Mouse (Mus musculus) heart, embryonic 11.5 days (tissue): ENCODE results near the gene Klhl29. TPM values are rescaled to one million over a fixed set of nuclear protein-coding genes. Genes with fewer than 3 reads are reported as not detected.

ENCODE experiments used
- ATAC-seq: fragments of 200-750 bp; cut with Nextera tagmentation; replicated peaks from 2 replicates; pipeline ENCODE4 v1.8.0; 2017; ENCODE audit warnings: moderate library complexity; ENCODE audit not compliant: insufficient number of reproducible peaks, low FRiP score, low TSS enrichment
- H3K27ac ChIP-seq: fragments of 300-500 bp; sonication (generic); 2 replicates; pipeline ENCODE4 v1.5.1; 2014; ENCODE audit warnings: mild to moderate bottlenecking, low read depth, low read length
- H3K27me3 ChIP-seq: fragments of 300-500 bp; sonication (generic); 2 replicates; pipeline ENCODE4 v1.6.1; 2014; ENCODE audit warnings: mild to moderate bottlenecking, low read length, mixed read lengths; ENCODE audit not compliant: control insufficient read depth, insufficient read depth
- H3K36me3 ChIP-seq: fragments of 300-500 bp; sonication (generic); 2 replicates; pipeline ENCODE4 v1.6.1; 2014; ENCODE audit warnings: mild to moderate bottlenecking, low read length, moderate library complexity, mixed read lengths; ENCODE audit not compliant: control insufficient read depth, insufficient read depth
- H3K4me1 ChIP-seq: fragments of 300-500 bp; sonication (generic); 2 replicates; pipeline ENCODE4 v1.6.1; 2014; ENCODE audit warnings: low read length; ENCODE audit not compliant: control insufficient read depth, insufficient read depth
- H3K4me2 ChIP-seq: fragments of 300-500 bp; sonication (generic); 2 replicates; pipeline ENCODE4 v1.6.1; 2014; ENCODE audit warnings: mild to moderate bottlenecking, moderate library complexity
- H3K4me3 ChIP-seq: fragments of 300-500 bp; sonication (generic); 2 replicates; pipeline ENCODE4 v1.5.1; 2014; ENCODE audit warnings: low read depth, low read length
- H3K9ac ChIP-seq: fragments of 300-500 bp; sonication (generic); 2 replicates; pipeline ENCODE4 v1.6.1; 2014; ENCODE audit warnings: mild to moderate bottlenecking, low read depth, low read length, moderate library complexity
- H3K9me3 ChIP-seq: fragments of 300-500 bp; sonication (generic); replicated peaks from 2 replicates; pipeline ENCODE4 v1.6.1; 2016; ENCODE audit warnings: low read length; ENCODE audit not compliant: control insufficient read depth
- WGBS: fragments of 180-500 bp; shearing (Covaris S2); extraction: QIAGEN DNeasy Blood & Tissue Kit; methylation state at CpG from one replicate; pipeline ENCODE4 v1.1.7; 2014; ENCODE audit not compliant: insufficient replicate concordance; 5-methylcytosine and 5-hydroxymethylcytosine counted together
- polyA plus RNA-seq: library from polyadenylated mRNA; unstranded; fragments of >200 nt; fragmentation: Nextera tagmentation; extraction: Ambion mirVana; gene quantifications from 2 replicates; pipeline ENCODE4 v1.2.1, GENCODE M21; 2014

The Klhl29 gene
- polyA plus RNA-seq, 1 experiment from 2014 or later, result 0.67 TPM

- Histone ChIP-seq H3K9me3 (no peaks in the 10 kb centered on the region), H3K36me3 (no peaks in the 10 kb centered on the region), H3K4me3 (no peak overlapping the region), H3K27ac (no peak overlapping the region), H3K4me1 (peaks cover 24% of the 10 kb centered on the region), H3K27me3 (no peaks in the 10 kb centered on the region), H3K4me2 (no peak overlapping the region), H3K9ac (no peak overlapping the region)
- ATAC-seq, result no peak
- WGBS, result 52% methylated on average over 7 of the region's 7 CpGs
Observed at GRCm38 (mm10) chr12:5250042-5250441, 125.4 kb downstream of the Klhl29 start.

GRCm38 (mm10) chr12:5249068-5249467 lies 126.4 kb downstream of the Klhl29 start:
- H3K9me3 ChIP-seq, result no peaks in the 10 kb centered on the region
- WGBS, result 85% methylated on average over 13 of the region's 13 CpGs

GRCm38 (mm10) chr12:5247505-5247904 lies 128.0 kb downstream of the Klhl29 start:
- no peaks in the 10 kb centered on the region for H3K27me3 ChIP-seq
- H3K36me3 ChIP-seq, result no peaks in the 10 kb centered on the region
- ATAC-seq, result 0 out of 2 replicates have a peak, but pooled peaks have one; percentile 31
- H3K4me1 ChIP-seq, result peaks cover 27% of the 10 kb centered on the region
- no peak overlapping the region for H3K4me3 ChIP-seq
- 7% methylated on average over 6 of the region's 6 CpGs for WGBS
- no peaks in the 10 kb centered on the region for H3K9me3 ChIP-seq
- H3K4me2 ChIP-seq, result peak overlapping the region; percentile 11; the same call in 1 of the 2 replicates
- no peak overlapping the region for H3K27ac ChIP-seq
- no peak overlapping the region for H3K9ac ChIP-seq

More at GRCm38 (mm10) chr12:5249068-5249467, 126.4 kb downstream of the Klhl29 start:
- Histone ChIP-seq H3K27me3 (no peaks in the 10 kb centered on the region), H3K27ac (no peak overlapping the region), H3K36me3 (no peaks in the 10 kb centered on the region), H3K9ac (no peak overlapping the region), H3K4me2 (no peak overlapping the region), H3K4me1 (peaks cover 27% of the 10 kb centered on the region), H3K4me3 (no peak overlapping the region)
- ATAC-seq, result no peak

GRCm38 (mm10) chr12:5246721-5247341 lies 128.7 kb downstream of the Klhl29 start:
- no peak overlapping the region for H3K4me2 ChIP-seq
- no peak overlapping the region for H3K4me3 ChIP-seq
- H3K9me3 ChIP-seq, result no peaks in the 10 kb centered on the region
- 0 out of 2 replicates have a peak overlapping the region, but pooled peaks have one; percentile 46 for H3K27ac ChIP-seq
- no peaks in the 10 kb centered on the region for H3K36me3 ChIP-seq
- no peak for ATAC-seq
- no peaks in the 10 kb centered on the region for H3K27me3 ChIP-seq
- no peak overlapping the region for H3K9ac ChIP-seq
- WGBS, result 61% methylated on average over 15 of the region's 15 CpGs
- peaks cover 27% of the 10 kb centered on the region for H3K4me1 ChIP-seq

- 0 out of 2 replicates have a peak overlapping the region, but pooled peaks have one; percentile 46 for H3K27ac ChIP-seq
- H3K27me3 ChIP-seq, result no peaks in the 10 kb centered on the region
- no peak overlapping the region for H3K4me3 ChIP-seq
- peaks cover 27% of the 10 kb centered on the region for H3K4me1 ChIP-seq
- H3K9me3 ChIP-seq, result no peaks in the 10 kb centered on the region
- 45% methylated on average over 9 of the region's 9 CpGs for WGBS
- H3K36me3 ChIP-seq, result no peaks in the 10 kb centered on the region
- no peak for ATAC-seq
- no peak overlapping the region for H3K4me2 ChIP-seq
- H3K9ac ChIP-seq, result no peak overlapping the region
Observed at GRCm38 (mm10) chr12:5246193-5246621, 129.3 kb downstream of the Klhl29 start.

GRCm38 (mm10) chr12:5245207-5245597 lies 130.3 kb downstream of the Klhl29 start:
- WGBS, result 77% methylated on average over 4 of the region's 4 CpGs
- no peak overlapping the region for H3K27ac ChIP-seq
- no peak overlapping the region for H3K9ac ChIP-seq
- H3K9me3 ChIP-seq, result no peaks in the 10 kb centered on the region
- H3K4me3 ChIP-seq, result no peak overlapping the region
- H3K4me1 ChIP-seq, result peaks cover 26% of the 10 kb centered on the region
- H3K36me3 ChIP-seq, result no peaks in the 10 kb centered on the region
- no peak for ATAC-seq
- no peaks in the 10 kb centered on the region for H3K27me3 ChIP-seq
- H3K4me2 ChIP-seq, result no peak overlapping the region

GRCm38 (mm10) chr12:5244431-5245206 lies 130.9 kb downstream of the Klhl29 start:
- H3K9ac ChIP-seq, result no peak overlapping the region
- H3K27me3 ChIP-seq, result no peaks in the 10 kb centered on the region
- no peak overlapping the region for H3K4me2 ChIP-seq
- no peaks in the 10 kb centered on the region for H3K36me3 ChIP-seq
- H3K27ac ChIP-seq, result no peak overlapping the region
- H3K4me3 ChIP-seq, result no peak overlapping the region
- WGBS, result 74% methylated on average over 10 of the region's 10 CpGs
- H3K4me1 ChIP-seq, result peaks cover 24% of the 10 kb centered on the region
- H3K9me3 ChIP-seq, result no peaks in the 10 kb centered on the region
- no peak for ATAC-seq

- WGBS, result 70% methylated on average over 6 of the region's 6 CpGs
- no peak overlapping the region for H3K4me3 ChIP-seq
- H3K36me3 ChIP-seq, result no peaks in the 10 kb centered on the region
- no peak overlapping the region for H3K9ac ChIP-seq
- peaks cover 26% of the 10 kb centered on the region for H3K4me1 ChIP-seq
- no peak overlapping the region for H3K27ac ChIP-seq
- H3K27me3 ChIP-seq, result no peaks in the 10 kb centered on the region
- no peak for ATAC-seq
- no peak overlapping the region for H3K4me2 ChIP-seq
- no peaks in the 10 kb centered on the region for H3K9me3 ChIP-seq
Observed at GRCm38 (mm10) chr12:5243867-5244266, 131.6 kb downstream of the Klhl29 start.
